Mouse (Mus musculus): ENCODE results near the gene Dock6. TPM values are rescaled to one million over a fixed set of nuclear protein-coding genes. Genes with fewer than 3 reads are reported as not detected.
"Not testable (repeated sequence)": the region's sequence is repeated elsewhere in the genome, so short reads cannot be mapped to it uniquely, and the experiment has no call there.

Gene Dock6
- polyA plus RNA-seq, 1 experiment from 2014 or later, result 21.3 TPM

DNA sequence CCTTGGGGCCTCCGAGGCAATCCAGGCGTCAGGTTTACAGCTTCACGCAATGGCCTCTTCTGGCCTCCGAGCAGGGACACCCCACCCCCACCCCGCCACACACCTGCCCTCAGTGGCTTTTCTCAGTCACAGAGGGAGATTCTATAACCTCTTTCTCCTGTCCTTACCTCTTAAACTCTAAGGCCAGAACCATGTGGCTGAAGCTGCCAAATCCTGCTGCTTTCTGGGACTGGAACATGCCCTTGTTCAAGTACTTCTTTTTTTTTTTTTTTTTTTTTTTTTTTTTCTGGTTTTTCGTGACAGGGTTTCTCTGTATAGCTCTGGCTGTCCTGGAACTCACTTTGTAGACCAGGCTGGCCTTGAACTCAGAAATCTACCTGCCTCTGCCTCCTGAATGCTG is 7.9 kb upstream of the Dock6 start:
- H3K36me3 ChIP-seq; H3K4me1 ChIP-seq (replicated peaks); H3K4me2 ChIP-seq; H3K4me3 ChIP-seq; H3K27me3 ChIP-seq; H3K9ac ChIP-seq; ATAC-seq (ENCODE audit: low read depth); H3K27ac ChIP-seq (replicated peaks); H3K9me3 ChIP-seq: not testable (repeated sequence)
- WGBS, result 39% methylated on average over 6 of the region's 6 CpGs

DNA sequence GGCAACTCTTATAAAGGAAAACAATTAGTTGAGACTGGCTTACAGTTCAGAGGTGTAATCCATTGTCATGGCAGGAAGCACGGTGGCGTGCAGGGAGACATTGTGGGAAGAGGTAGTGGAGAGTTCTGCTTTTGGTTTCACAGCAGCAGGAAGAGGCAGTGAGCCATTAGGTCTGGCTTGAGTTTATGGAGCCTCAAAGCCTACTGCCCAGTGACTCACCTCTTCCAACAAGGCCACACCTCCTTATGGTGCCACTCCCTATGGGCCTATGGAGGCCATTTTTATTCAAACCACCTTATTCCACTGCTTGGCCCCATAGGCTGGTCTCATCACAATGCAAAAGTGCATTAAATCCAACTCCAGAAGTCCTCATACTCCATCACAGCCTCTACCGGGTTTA is 7.2 kb upstream of the Dock6 start:
- H3K4me3 ChIP-seq, result no peak overlapping the region
- H3K4me2 ChIP-seq, result no peak overlapping the region
- no peaks in the 10 kb centered on the region for H3K36me3 ChIP-seq
- WGBS, result 92% methylated on average over 3 of the region's 3 CpGs
- no peaks in the 10 kb centered on the region for H3K27me3 ChIP-seq
- ATAC-seq (ENCODE audit: low read depth), result no peak
- no peaks in the 10 kb centered on the region for H3K4me1 ChIP-seq (replicated peaks)
- no peak overlapping the region for H3K27ac ChIP-seq (replicated peaks)
- H3K9me3 ChIP-seq, result peaks cover 7% of the 10 kb centered on the region
- H3K9ac ChIP-seq, result no peak overlapping the region

DNA sequence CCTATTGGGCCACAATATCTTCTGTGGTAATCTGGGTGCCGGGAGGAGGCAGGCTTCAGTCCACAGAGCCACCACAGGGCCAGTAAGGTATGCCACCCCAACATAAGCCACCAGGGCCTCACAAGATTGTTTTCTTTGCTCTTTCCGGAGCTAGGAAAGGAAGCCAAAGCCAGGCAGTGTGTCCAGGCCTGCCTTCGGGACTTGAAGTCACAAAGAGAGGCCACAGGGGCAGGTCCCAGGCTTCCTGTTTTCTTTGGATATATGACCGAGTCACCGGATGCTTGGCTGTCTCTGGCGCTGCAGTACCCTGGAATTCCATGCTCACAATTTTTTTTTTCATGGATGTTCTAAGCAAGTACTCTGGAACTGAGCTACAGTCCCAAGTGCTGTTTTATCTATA is 5.6 kb upstream of the Dock6 start:
- H3K4me2 ChIP-seq, result no peak overlapping the region
- ATAC-seq (ENCODE audit: low read depth), result no peak
- H3K9me3 ChIP-seq, result peaks cover 7% of the 10 kb centered on the region
- no peaks in the 10 kb centered on the region for H3K27me3 ChIP-seq
- H3K27ac ChIP-seq (replicated peaks), result no peak overlapping the region
- no peak overlapping the region for H3K9ac ChIP-seq
- no peaks in the 10 kb centered on the region for H3K36me3 ChIP-seq
- WGBS, result 79% methylated on average over 6 of the region's 6 CpGs
- no peak overlapping the region for H3K4me3 ChIP-seq
- peaks cover under 1% of the 10 kb centered on the region for H3K4me1 ChIP-seq (replicated peaks)

DNA sequence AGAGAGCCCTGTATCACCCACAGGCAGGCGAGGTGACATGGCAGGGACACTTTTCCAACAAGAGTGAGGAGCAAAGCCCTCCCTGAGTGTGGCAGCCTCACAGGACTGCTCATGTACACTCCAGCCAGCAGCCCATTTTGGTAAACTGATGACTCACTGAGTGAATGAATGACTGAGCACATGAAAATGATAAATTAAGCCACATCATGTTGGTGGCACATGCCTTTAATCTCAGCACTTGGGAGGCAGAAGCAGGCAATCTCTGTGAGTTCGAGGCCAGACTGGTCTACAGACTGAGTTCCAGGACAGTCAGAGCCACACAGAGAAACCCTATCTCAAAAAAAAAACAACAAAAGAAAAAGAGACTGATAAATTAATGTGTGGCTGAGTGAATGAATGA is 5.1 kb upstream of the Dock6 start:
- 72% methylated on average over 2 of the region's 2 CpGs for WGBS
- no peak for ATAC-seq (ENCODE audit: low read depth)
- H3K27me3 ChIP-seq, result no peaks in the 10 kb centered on the region
- H3K36me3 ChIP-seq, result no peaks in the 10 kb centered on the region
- H3K27ac ChIP-seq (replicated peaks), result no peak overlapping the region
- H3K9me3 ChIP-seq, result peaks cover 7% of the 10 kb centered on the region
- H3K4me3 ChIP-seq, result no peak overlapping the region
- no peak overlapping the region for H3K9ac ChIP-seq
- H3K4me2 ChIP-seq, result no peak overlapping the region
- peaks cover 7% of the 10 kb centered on the region for H3K4me1 ChIP-seq (replicated peaks)

DNA sequence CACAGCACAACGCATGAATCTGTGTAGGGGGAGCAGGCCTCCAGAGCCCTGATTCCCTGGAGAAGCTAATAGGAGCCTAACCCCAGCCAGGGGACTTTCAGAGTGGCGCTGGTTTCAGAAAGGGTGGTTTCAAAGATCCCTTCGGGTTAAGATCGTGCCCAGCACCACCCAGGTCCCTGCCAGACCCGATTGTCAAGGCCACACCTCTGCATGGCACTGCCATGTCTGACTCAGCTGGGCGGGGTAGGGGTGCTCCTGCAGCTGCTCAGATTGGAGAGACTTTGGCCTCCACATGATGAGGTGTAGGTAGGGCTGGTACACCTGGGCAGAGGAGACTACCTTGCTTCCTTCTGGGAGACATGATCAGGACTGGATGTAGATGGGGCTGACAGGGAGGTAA is 2.5 kb upstream of the Dock6 start:
- Histone ChIP-seq H3K36me3 (no peaks in the 10 kb centered on the region), H3K4me3 (no peak overlapping the region), H3K4me1 (replicated peaks) (peaks cover 14% of the 10 kb centered on the region), H3K4me2 (no peak overlapping the region), H3K9me3 (no peaks in the 10 kb centered on the region), H3K27me3 (no peaks in the 10 kb centered on the region), H3K27ac (replicated peaks) (no peak overlapping the region), H3K9ac (no peak overlapping the region)
- WGBS, result 90% methylated on average over 6 of the region's 6 CpGs
- ATAC-seq (ENCODE audit: low read depth), result no peak

DNA sequence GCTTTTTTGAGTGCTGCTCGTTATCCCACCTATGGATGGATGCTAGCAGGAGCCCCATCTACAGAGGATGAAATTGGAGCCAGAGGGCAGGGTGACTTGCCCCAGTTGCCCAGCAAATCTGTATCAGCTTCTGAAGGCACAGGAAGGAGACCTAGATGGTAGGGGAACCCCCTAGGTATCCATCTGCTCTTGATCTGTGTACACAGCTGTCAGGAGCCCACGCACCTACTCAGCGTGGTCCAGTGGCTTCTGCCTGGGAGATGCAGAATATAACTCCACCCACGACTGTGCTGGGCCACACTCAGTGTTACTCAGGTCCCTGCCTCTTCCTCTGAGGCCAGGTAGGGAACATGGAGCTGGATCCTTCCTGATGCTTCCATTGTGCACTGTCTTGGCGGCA is 1.5 kb upstream of the Dock6 start:
- Histone ChIP-seq H3K4me1 (replicated peaks) (peaks cover 14% of the 10 kb centered on the region), H3K9ac (no peak overlapping the region), H3K4me2 (no peak overlapping the region), H3K9me3 (no peaks in the 10 kb centered on the region), H3K27ac (replicated peaks) (no peak overlapping the region), H3K27me3 (no peaks in the 10 kb centered on the region), H3K36me3 (no peaks in the 10 kb centered on the region), H3K4me3 (no peak overlapping the region)
- 87% methylated on average over 5 of the region's 5 CpGs for WGBS
- no peak for ATAC-seq (ENCODE audit: low read depth)

DNA sequence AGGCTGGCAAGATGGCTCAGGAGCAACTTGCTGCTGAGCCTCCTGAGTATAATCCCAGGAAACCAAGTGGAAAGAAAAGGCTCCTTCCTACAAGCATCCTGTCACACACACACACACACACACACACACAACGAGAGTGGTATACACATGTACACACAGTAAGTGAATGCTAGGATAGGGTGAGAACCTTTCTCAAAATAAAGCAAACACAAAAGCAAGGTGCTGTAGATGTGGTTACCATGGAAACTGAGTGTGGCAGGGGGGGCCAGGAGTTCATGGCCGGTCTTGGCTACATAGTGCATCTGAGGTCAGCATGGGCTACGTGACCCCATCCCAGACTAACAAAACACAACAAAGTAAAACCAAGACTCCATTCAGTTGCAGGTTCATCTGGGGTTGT is 1.4 kb downstream of the Dock6 start:
- H3K27me3 ChIP-seq, result no peaks in the 10 kb centered on the region
- H3K4me3 ChIP-seq, result peak overlapping the region; percentile 54
- H3K4me1 ChIP-seq (replicated peaks), result peaks cover 32% of the 10 kb centered on the region
- H3K9me3 ChIP-seq, result no peaks in the 10 kb centered on the region
- H3K9ac ChIP-seq, result no peak overlapping the region
- peak overlapping the region; percentile 58 for H3K4me2 ChIP-seq
- 70% methylated on average over 3 of the region's 3 CpGs for WGBS
- no peaks in the 10 kb centered on the region for H3K36me3 ChIP-seq
- ATAC-seq (ENCODE audit: low read depth), result no peak
- no peak overlapping the region for H3K27ac ChIP-seq (replicated peaks)

DNA sequence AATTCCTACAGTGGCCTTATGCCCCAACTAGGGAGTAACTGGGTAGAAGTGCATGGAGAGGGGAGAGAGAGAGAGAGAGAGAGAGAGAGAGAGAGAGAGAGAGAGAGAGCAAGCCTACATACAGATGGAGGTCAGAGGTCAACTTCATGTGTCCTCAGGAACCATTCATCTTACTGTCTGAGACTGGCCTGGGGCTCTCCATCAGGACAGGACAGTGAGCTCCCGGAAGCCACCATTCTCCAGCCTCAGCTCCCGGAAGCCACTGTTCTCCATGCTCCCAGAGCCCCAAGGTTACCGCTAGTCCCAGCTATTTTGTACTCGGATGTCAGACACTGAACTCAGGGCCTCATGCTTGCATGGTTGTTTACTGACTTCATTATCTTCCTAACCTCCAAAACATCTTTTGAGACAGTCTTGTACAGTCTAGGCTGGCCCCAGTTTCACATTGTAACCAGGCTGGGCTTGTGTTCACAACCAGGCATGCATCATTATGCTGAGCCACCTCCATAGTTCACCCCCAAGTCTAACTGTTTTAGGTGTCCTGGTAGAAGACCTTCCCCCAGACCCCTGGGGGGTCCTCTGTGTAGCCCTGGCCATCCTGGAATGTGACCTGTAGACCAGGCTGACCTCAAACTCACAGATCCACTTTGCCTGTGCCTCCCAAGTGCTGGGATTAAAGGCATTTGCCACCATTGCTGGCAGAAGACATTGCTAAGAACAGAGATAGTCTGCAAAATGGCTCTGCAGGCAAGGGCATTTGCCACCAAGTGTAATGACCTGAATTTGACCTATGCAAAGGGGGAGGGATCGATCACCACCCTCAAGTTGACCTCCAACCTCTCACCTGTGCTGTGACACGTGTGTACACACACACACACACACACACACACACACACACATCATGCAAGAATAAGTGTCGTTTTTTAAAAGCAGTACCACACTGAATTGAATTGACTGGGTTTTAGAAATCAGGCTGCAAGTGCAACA is 2.5 kb downstream of the Dock6 start:
- Histone ChIP-seq H3K4me3 (no peak overlapping the region), H3K27ac (replicated peaks) (no peak overlapping the region), H3K36me3 (no peaks in the 10 kb centered on the region), H3K4me1 (replicated peaks) (peaks cover 32% of the 10 kb centered on the region), H3K4me2 (peak overlapping the region; percentile 58; the same call in 1 of the 2 replicates), H3K9me3 (no peaks in the 10 kb centered on the region), H3K9ac (no peak overlapping the region), H3K27me3 (no peaks in the 10 kb centered on the region)
- WGBS, result 60% methylated on average over 7 of the region's 7 CpGs
- ATAC-seq (ENCODE audit: low read depth), result no peak

DNA sequence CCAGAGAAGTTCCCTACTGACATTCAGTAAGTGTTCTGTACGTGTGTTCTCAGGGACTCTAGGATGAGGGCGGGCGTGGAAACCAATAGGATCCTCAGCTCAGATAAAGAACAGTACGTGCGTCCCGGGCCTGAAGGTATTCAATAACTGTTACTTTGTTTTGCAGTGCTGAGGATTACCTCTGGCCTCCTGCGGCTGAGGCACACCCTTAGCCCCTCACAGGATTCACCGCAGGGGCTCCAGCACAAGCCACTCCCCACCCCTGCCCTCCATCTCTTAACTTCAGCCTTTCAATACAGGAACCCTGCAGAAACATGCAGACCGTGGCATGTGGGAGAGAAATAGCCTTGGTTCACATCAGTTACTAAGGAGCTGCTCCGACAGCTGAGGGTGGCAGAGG is 4.5 kb downstream of the Dock6 start:
- Histone ChIP-seq H3K9me3 (no peaks in the 10 kb centered on the region), H3K9ac (peak overlapping the region; percentile 34; the same call in 1 of the 2 replicates), H3K4me1 (replicated peaks) (peaks cover 30% of the 10 kb centered on the region), H3K27me3 (no peaks in the 10 kb centered on the region), H3K36me3 (no peaks in the 10 kb centered on the region), H3K4me3 (no peak overlapping the region), H3K27ac (replicated peaks) (peak overlapping the region; percentile 68), H3K4me2 (0 out of 2 replicates have a peak overlapping the region, but pooled peaks have one; percentile 39)
- 31% methylated on average over 10 of the region's 10 CpGs for WGBS
- ATAC-seq (ENCODE audit: low read depth), result no peak

DNA sequence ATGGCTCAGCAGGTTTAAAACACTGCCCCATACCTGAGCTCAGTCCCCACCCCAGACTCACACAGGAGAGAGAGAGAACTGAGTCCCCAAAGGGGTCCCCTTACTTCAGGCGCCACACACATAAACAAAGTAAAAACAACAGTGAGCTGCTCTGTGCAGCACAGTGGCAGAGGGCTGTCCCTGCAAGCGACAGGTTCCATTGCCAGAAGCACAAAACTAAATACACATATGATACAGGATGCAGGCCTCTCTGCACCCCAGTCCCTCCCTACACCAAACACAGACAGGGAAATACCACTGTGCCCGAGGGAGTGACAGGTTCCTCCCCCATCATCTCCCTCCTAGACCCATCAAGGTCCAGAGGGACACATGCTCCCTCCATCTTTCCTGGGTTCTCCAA is 5.0 kb downstream of the Dock6 start:
- ATAC-seq (ENCODE audit: low read depth), result no peak
- H3K4me3 ChIP-seq, result no peak overlapping the region
- peak overlapping the region; percentile 54; the same call in 1 of the 2 replicates for H3K9ac ChIP-seq
- WGBS, result 31% methylated on average over 3 of the region's 3 CpGs
- H3K4me2 ChIP-seq, result peak overlapping the region; percentile 39
- H3K9me3 ChIP-seq, result no peaks in the 10 kb centered on the region
- H3K36me3 ChIP-seq, result no peaks in the 10 kb centered on the region
- H3K27ac ChIP-seq (replicated peaks), result peak overlapping the region; percentile 68; the same call in 1 of the 2 replicates
- H3K4me1 ChIP-seq (replicated peaks), result peaks cover 25% of the 10 kb centered on the region
- H3K27me3 ChIP-seq, result no peaks in the 10 kb centered on the region

DNA sequence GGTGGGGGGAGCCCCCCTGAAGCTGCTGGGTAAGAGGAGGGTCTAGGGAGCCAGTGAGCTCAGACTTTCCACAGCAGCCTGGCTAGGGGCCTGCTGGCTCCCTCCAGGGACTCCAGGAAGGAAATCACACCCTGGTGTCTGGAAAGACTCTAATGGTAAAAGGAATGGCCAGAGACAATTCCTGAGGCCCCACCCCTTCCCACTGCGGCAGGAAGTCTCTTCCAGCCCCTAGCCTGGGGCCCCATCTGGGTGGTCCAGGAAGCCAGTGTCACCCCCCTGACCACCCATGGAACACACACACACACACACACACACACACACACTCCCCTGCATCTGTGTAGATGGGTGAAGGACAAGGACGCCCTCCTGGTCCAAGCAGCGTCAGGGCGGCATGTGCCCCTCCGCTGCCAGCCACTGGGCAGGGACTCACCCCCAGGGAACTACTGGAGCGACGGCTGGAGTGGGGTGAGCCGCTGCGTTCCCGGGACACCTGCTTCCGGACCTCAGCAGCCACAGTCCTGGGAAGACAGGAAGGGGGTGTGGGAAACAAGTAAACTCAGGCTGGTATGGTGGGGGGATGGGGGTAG is 5.6 kb downstream of the Dock6 start:
- WGBS, result 10% methylated on average over 11 of the region's 11 CpGs
- 0 out of 2 replicates have a peak, but pooled peaks have one; percentile 19 for ATAC-seq (ENCODE audit: low read depth)
- Histone ChIP-seq H3K27ac (replicated peaks) (peak overlapping the region; percentile 68), H3K27me3 (no peaks in the 10 kb centered on the region), H3K4me1 (replicated peaks) (peaks cover 19% of the 10 kb centered on the region), H3K9me3 (no peaks in the 10 kb centered on the region), H3K4me3 (peak overlapping the region; percentile 20), H3K4me2 (peak overlapping the region; percentile 39), H3K9ac (peak overlapping the region; percentile 54), H3K36me3 (no peaks in the 10 kb centered on the region)

DNA sequence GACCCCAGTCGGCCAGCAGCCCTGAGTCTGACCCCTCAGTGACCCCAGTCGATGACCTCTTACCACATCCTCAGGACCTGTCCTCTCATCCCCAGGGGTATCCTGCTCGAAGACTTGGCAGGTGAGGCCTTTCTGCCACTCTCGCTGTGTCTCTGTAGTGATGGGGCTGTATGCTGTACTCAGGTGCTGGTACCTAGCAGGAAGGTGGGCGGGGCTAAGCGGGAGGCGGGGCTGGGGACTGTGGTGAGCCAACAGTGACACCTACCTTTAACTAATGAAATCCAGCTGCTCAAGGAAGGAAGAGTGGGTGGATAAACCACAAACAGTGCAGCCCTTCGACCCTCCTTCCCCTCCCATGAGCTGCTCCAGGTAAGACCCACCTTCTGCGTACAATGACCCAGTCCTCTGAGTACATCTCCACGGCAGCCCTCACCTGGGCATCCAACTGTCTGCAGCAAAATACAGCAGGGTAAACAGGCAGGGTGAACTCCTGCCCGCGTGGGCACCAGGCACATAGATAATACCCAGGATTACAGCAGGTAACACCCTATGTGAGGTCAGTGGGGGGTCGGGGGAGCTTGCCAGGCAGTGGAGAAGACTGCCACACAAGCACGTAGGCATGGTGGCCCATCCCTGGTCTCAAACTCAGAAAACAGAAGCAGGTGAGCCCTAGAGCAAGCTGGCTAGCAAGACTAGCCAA is 6.9 kb downstream of the Dock6 start:
- Histone ChIP-seq H3K4me1 (replicated peaks) (peaks cover 18% of the 10 kb centered on the region), H3K27ac (replicated peaks) (no peak overlapping the region), H3K9me3 (no peaks in the 10 kb centered on the region), H3K9ac (no peak overlapping the region), H3K4me2 (no peak overlapping the region), H3K4me3 (no peak overlapping the region), H3K36me3 (no peaks in the 10 kb centered on the region), H3K27me3 (no peaks in the 10 kb centered on the region)
- WGBS, result 52% methylated on average over 14 of the region's 14 CpGs
- no peak for ATAC-seq (ENCODE audit: low read depth)

All from neural tube, embryonic 13.5 days (tissue).